8 mouse cellular contexts compared by ENCODE assay signal in the genomic region with DNA sequence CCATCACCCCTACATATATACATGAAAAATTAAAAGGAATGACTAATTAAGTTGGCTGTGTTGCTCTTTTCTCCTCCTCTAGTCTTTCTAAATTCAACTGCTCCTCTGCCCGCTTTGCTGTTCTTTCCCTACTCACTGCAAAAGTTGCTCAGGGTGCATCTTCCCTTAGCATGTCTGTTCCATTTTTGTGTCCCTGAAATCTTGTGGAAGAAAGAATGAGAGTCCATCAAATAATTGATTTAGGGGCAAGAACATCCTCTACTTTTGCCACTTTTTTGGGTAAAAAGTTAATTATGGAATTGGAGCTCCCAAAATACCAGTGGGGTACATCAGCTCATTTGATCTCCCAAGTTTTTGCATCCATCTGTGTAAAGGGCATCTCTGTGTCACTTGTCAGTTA.
DNase-seq lines count a peak whose midpoint lies in the region; ATAC-seq lines count a peak whose summit lies in the region.
"Had no signal": no experiment of that assay in that cellular context is flagged by ENCODE, and none has a peak within 500 bp of the region (broad histone marks: within the 10 kb centered on the region; RNA-seq: fewer than 3 reads in every experiment).

No protein-coding gene starts in this region.

- H3K4me1 ChIP-seq in kidney, embryonic 16.5 days (ENCODE audit: insufficient read depth, low read length): peaks cover 48% of the 10 kb centered on the region
- peaks cover 50% of the 10 kb centered on the region for H3K4me1 ChIP-seq in forebrain, embryonic 12.5 days
- peaks cover 56% of the 10 kb centered on the region for H3K4me1 ChIP-seq in hindbrain, embryonic 13.5 days (replicated peaks)
- peaks cover 24% of the 10 kb centered on the region for H3K4me1 ChIP-seq in neural tube, embryonic 12.5 days
- H3K4me1 ChIP-seq in liver, embryonic 12.5 days: peaks cover 10% of the 10 kb centered on the region; the same call in 1 of the 2 replicates

- H3K36me3 ChIP-seq in kidney, embryonic 16.5 days (ENCODE audit: insufficient read depth, low read length): no peaks in the 10 kb centered on the region
- no peaks in the 10 kb centered on the region for H3K36me3 ChIP-seq in forebrain, embryonic 12.5 days (replicated peaks)
- no peaks in the 10 kb centered on the region for H3K36me3 ChIP-seq in hindbrain, embryonic 13.5 days
- no peaks in the 10 kb centered on the region for H3K36me3 ChIP-seq in neural tube, embryonic 12.5 days
- no peaks in the 10 kb centered on the region for H3K36me3 ChIP-seq in liver, embryonic 12.5 days
- H3K36me3 ChIP-seq: G1E had no signal

- WGBS in kidney, embryonic 16.5 days: 50% methylated on average over 1 of the region's 1 CpGs
- 3% methylated on average over 1 of the region's 1 CpGs for WGBS in forebrain, embryonic 12.5 days
- WGBS in hindbrain, embryonic 13.5 days: 19% methylated on average over 1 of the region's 1 CpGs
- WGBS in neural tube, embryonic 12.5 days: 23% methylated on average over 1 of the region's 1 CpGs
- WGBS in liver, embryonic 12.5 days (ENCODE audit: insufficient replicate concordance): 56% methylated on average over 1 of the region's 1 CpGs

- DNase-seq in kidney, adult 8-10 months: no peak

- H3K9ac ChIP-seq in kidney, embryonic 16.5 days (replicated peaks; ENCODE audit: low read length): no peak overlapping the region
- peak overlapping the region; percentile 79 for H3K9ac ChIP-seq in forebrain, embryonic 12.5 days
- peak overlapping the region; percentile 84 for H3K9ac ChIP-seq in hindbrain, embryonic 13.5 days
- peak overlapping the region; percentile 76 for H3K9ac ChIP-seq in neural tube, embryonic 12.5 days
- no peak overlapping the region for H3K9ac ChIP-seq in liver, embryonic 12.5 days

- ATAC-seq in kidney, embryonic 16.5 days (ENCODE audit: low FRiP score, low TSS enrichment): no peak
- ATAC-seq in forebrain, embryonic 12.5 days (ENCODE audit: low FRiP score): no peak
- ATAC-seq in hindbrain, embryonic 13.5 days (ENCODE audit: low FRiP score): no peak
- no peak for ATAC-seq in neural tube, embryonic 12.5 days (ENCODE audit: low FRiP score, low read depth)
- ATAC-seq in liver, embryonic 12.5 days: no peak
- no peak for ATAC-seq in activated CD4-positive, CD25-positive, alpha-beta regulatory T cell, adult 4 months

- peak overlapping the region; percentile 11; the same call in 1 of the 2 replicates for H3K4me3 ChIP-seq in kidney, embryonic 16.5 days (ENCODE audit: low read length)
- H3K4me3 ChIP-seq in forebrain, embryonic 12.5 days (replicated peaks): peak overlapping the region; percentile 51
- peak overlapping the region; percentile 55 for H3K4me3 ChIP-seq in hindbrain, embryonic 13.5 days
- H3K4me3 ChIP-seq in neural tube, embryonic 12.5 days: peak overlapping the region; percentile 48
- H3K4me3 ChIP-seq in liver, embryonic 12.5 days: no peak overlapping the region

- no peaks in the 10 kb centered on the region for H3K9me3 ChIP-seq in kidney, embryonic 16.5 days (ENCODE audit: low read length)
- no peaks in the 10 kb centered on the region for H3K9me3 ChIP-seq in forebrain, embryonic 12.5 days
- H3K9me3 ChIP-seq in hindbrain, embryonic 13.5 days: no peaks in the 10 kb centered on the region
- no peaks in the 10 kb centered on the region for H3K9me3 ChIP-seq in neural tube, embryonic 12.5 days
- no peaks in the 10 kb centered on the region for H3K9me3 ChIP-seq in liver, embryonic 12.5 days (replicated peaks)
- H3K9me3 ChIP-seq: G1E had no signal

- H3K27ac ChIP-seq in kidney, embryonic 16.5 days (ENCODE audit: low read length): no peak overlapping the region
- H3K27ac ChIP-seq in forebrain, embryonic 12.5 days: peak overlapping the region; percentile 98
- peak overlapping the region; percentile 97 for H3K27ac ChIP-seq in hindbrain, embryonic 13.5 days
- H3K27ac ChIP-seq in neural tube, embryonic 12.5 days: peak overlapping the region; percentile 34; the same call in 1 of the 2 replicates
- no peak overlapping the region for H3K27ac ChIP-seq in liver, embryonic 12.5 days

- no peaks in the 10 kb centered on the region for H3K27me3 ChIP-seq in kidney, embryonic 16.5 days (ENCODE audit: insufficient read depth, low read length)
- H3K27me3 ChIP-seq in forebrain, embryonic 12.5 days: no peaks in the 10 kb centered on the region
- H3K27me3 ChIP-seq in hindbrain, embryonic 13.5 days: no peaks in the 10 kb centered on the region
- H3K27me3 ChIP-seq in neural tube, embryonic 12.5 days (replicated peaks): no peaks in the 10 kb centered on the region
- peaks cover 23% of the 10 kb centered on the region for H3K27me3 ChIP-seq in liver, embryonic 12.5 days (replicated peaks)

- peak overlapping the region; percentile 33 for H3K4me2 ChIP-seq in kidney, embryonic 16.5 days (replicated peaks; ENCODE audit: low read depth, low read length)
- peak overlapping the region; percentile 66 for H3K4me2 ChIP-seq in forebrain, embryonic 12.5 days
- H3K4me2 ChIP-seq in hindbrain, embryonic 13.5 days: peak overlapping the region; percentile 81
- peak overlapping the region; percentile 72 for H3K4me2 ChIP-seq in neural tube, embryonic 12.5 days (replicated peaks)
- H3K4me2 ChIP-seq in liver, embryonic 12.5 days: no peak overlapping the region

Comparison
In these comparisons a context has a peak if more than half of its experiments do, and no peak if none do; other contexts are left out.
1. H3K27ac ChIP-seq: peak in forebrain, embryonic 12.5 days (single experiment), hindbrain, embryonic 13.5 days (single experiment) and neural tube, embryonic 12.5 days (single experiment); none in kidney, embryonic 16.5 days (single experiment) and liver, embryonic 12.5 days (single experiment).
2. H3K9ac ChIP-seq: peak in forebrain, embryonic 12.5 days (single experiment), hindbrain, embryonic 13.5 days (single experiment) and neural tube, embryonic 12.5 days (single experiment); none in kidney, embryonic 16.5 days (single experiment) and liver, embryonic 12.5 days (single experiment).